Mouse (Mus musculus) gastrocnemius, postnatal 36 days (tissue): ENCODE results near the gene Pabpc6. TPM values are rescaled to one million over a fixed set of nuclear protein-coding genes. Genes with fewer than 3 reads are reported as not detected.

Experiments
- DNase-seq, 2 experiments: peaks; one replicate each; pipeline ENCODE4 v3.0.0; 2022
- intact Hi-C: fragments of 180-260 bp; cut with DNase I; formaldehyde crosslinking; loops from one replicate; pipeline ENCODE4 v1.15.1; 2025
- long read RNA-seq, 2 experiments: library from polyadenylated mRNA; stranded (forward); transcript quantifications; one replicate each; pipeline ENCODE4 v2.0.0; 2021
- total RNA-seq, 2 experiments: library from RNA; stranded (reverse); gene quantifications; 2 replicates each; pipeline ENCODE4 v1.2.3; 2021

Pabpc6 gene
- not detected for total RNA-seq
- long read RNA-seq, experiment 1: 0 reads
- long read RNA-seq, experiment 2: 0 reads

GRCm38 (mm10) chr17:9669283-9669905 lies at the start of gene Pabpc6:
Gene Pabpc6, minus strand, starts transcription at chr17:9669717.
- intact Hi-C loops: no loop called here
- no peak for DNase-seq

- no peak for DNase-seq
- intact Hi-C loops: no loop called here
Observed at GRCm38 (mm10) chr17:9710910-9711309, 41.4 kb upstream of the Pabpc6 start.

GRCm38 (mm10) chr17:9708888-9709287 lies 39.4 kb upstream of the Pabpc6 start:
- intact Hi-C loops: no loop called here
- no peak for DNase-seq

GRCm38 (mm10) chr17:9707356-9707755 lies 37.8 kb upstream of the Pabpc6 start:
- intact Hi-C loops: no loop called here
- no peak for DNase-seq

- DNase-seq: no peak
- intact Hi-C loops: no loop called here
Observed at GRCm38 (mm10) chr17:9697763-9698162, 28.2 kb upstream of the Pabpc6 start.

GRCm38 (mm10) chr17:9691251-9691650 lies 21.7 kb upstream of the Pabpc6 start:
- no peak for DNase-seq
- intact Hi-C loops: no loop called here

- intact Hi-C loops: no loop called here
- DNase-seq: no peak
Observed at GRCm38 (mm10) chr17:9683539-9684155, 14.1 kb upstream of the Pabpc6 start.

GRCm38 (mm10) chr17:9680741-9681140 lies 11.2 kb upstream of the Pabpc6 start:
- intact Hi-C loops: no loop called here
- no peak for DNase-seq

- intact Hi-C loops: no loop called here
- DNase-seq: no peak
Observed at GRCm38 (mm10) chr17:9675175-9675789, 5.8 kb upstream of the Pabpc6 start.

- DNase-seq: no peak
- intact Hi-C loops: no loop called here
Observed at GRCm38 (mm10) chr17:9667955-9668354, 1.6 kb downstream of the Pabpc6 start.

- intact Hi-C loops: no loop called here
- DNase-seq: no peak
Observed at GRCm38 (mm10) chr17:9658651-9659050, 10.9 kb downstream of the Pabpc6 start.

- intact Hi-C loops: no loop called here
- no peak for DNase-seq
Observed at GRCm38 (mm10) chr17:9654155-9654554, 15.4 kb downstream of the Pabpc6 start.

GRCm38 (mm10) chr17:9647644-9648043 lies 21.9 kb downstream of the Pabpc6 start:
- DNase-seq: no peak
- intact Hi-C loops: no loop called here

GRCm38 (mm10) chr17:9643657-9644180 lies 25.8 kb downstream of the Pabpc6 start:
- DNase-seq: no peak
- intact Hi-C loops: no loop called here

- intact Hi-C loops: no loop called here
- no peak for DNase-seq
Observed at GRCm38 (mm10) chr17:9637011-9637410, 32.5 kb downstream of the Pabpc6 start.

- intact Hi-C loops: no loop called here
- no peak for DNase-seq
Observed at GRCm38 (mm10) chr17:9632579-9633252, 36.8 kb downstream of the Pabpc6 start.

GRCm38 (mm10) chr17:9632140-9632539 lies 37.4 kb downstream of the Pabpc6 start:
- DNase-seq: no peak
- intact Hi-C loops: no loop called here

GRCm38 (mm10) chr17:9631081-9631480 lies 38.4 kb downstream of the Pabpc6 start:
- no peak for DNase-seq
- intact Hi-C loops: no loop called here

- intact Hi-C loops: no loop called here
- no peak for DNase-seq
Observed at GRCm38 (mm10) chr17:9627011-9627410, 42.5 kb downstream of the Pabpc6 start.
